Mouse (Mus musculus) c-Kit-positive CD71-negative TER-119-negative erythroid progenitor cells, embryonic 14.5 days (primary cell): ENCODE data around the gene Wfdc15a.
A peak's percentile ranks its signal among the peaks of the same experiment; 100 is the strongest.
"Not testable (repeated sequence)": the region's sequence is repeated elsewhere in the genome, so short reads cannot be mapped to it uniquely, and the experiment has no call there.

Source experiments
- DNase-seq: peaks from one replicate; pipeline ENCODE4 v3.0.0-alpha.2; 2013; ENCODE audit warnings: low read depth

Wfdc15a gene

DNA sequence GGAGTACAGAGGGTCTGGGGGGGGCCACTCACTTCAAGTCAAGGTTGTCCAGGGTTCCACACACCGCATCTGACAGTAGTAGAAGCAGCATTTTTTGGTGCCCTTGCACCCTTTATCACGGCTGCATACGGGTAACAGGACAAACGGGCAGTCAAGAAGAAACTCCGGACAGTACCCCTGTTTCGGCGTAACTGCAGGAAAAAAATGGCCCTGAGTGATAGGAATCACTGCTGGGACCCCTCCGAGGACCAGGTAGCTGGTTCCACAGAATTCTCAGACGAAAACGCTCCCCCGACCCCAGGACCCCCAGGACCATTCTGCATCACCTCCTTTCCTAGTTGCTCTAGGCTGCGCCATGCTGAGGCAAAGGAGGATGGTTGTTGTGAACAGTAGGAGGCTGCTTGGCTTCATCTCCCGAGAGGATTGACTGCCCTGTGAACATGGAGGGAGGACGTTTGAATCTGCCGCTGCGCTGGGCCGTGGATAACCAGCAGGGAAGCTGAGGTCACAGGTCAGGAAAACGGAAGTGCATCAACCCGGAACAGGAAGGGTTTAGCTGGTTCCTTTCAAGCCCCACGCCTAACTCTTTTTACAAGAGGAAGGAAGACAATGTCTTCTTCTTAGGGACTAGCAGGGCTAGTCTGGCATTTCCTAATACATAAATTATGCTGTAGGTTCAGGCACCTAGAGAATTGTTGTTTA, at the start of gene Wfdc15a:
Gene Wfdc15a (minus strand): TSS at position 505 of the 702 bp plus-strand sequence.
- no peak for DNase-seq

DNA sequence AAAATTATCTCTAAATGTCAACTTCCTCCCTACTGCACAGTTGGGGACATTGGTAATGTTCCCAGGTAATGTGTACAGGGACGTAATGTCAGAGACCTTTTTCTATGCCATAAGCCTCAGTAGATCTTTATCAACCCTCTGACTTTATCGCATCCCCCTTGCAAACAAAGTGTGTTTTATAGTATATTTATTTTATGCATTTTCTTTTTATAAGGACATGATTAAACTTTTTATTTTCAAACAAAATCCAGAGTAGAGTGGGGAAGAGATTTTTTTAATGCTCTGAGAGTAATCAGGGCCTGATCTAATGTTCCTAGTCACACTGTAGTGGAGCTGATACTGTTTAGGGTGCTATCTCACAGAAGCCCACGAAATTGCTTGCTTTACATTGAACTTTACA, 38.4 kb upstream of the Wfdc15a start, which contains the start of gene Svs2:
Gene Svs2 (minus strand): TSS at position 101 of the 400 bp plus-strand sequence.
- no peak for DNase-seq

DNA sequence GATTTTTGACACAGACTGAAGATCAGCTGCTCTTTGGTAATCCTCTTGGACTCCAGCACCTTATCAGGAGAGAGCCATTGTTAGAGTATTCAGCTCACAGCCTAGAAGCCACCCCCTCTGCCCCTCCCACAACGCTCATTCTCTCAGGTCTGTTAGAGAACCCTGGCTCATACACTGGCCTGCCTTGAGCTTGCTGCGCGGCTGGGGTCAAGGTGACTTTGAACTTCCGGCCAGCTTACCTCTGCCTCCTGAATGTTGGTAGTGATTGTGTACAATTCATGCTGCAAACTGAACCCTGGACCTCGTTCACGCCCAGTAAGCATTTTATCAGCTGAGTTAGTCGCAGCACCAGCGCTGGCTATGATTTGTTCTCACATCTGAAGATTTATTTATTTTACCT, 32.7 kb upstream of the Wfdc15a start:
- no peak for DNase-seq

DNA sequence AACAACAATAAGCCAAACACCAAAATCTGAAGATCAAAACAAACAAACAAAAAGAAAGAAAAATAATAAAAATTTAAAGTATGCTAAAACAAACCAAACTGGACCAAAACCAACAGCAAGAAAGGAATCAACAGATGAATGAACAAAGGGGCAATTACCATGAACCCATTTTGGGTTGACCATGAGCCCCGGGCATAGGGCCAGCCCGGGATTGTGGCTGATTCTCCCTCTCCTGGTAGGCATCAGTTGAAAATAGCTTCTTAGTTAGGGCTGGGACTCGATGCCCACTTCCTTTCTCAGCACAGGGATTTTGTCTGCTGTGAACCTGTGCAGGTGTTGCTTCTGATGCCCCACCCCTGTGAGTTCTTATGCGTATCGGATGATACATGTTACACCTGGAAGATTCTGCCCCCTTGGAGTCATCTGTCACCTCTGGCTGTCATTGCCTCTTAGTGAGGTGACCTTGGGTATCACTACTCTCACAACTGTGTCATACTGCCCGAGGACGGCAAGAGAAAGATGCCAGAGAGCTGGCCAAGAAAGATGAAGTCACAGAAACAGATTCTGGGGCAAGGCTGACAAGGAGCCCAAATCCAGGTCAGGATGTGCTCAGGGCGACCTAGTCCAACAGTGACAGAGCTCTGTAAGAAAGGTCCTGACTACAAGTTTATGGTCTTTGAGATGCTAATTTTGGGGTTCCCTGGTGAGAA, 28.6 kb upstream of the Wfdc15a start:
- DNase-seq, result no peak

DNA sequence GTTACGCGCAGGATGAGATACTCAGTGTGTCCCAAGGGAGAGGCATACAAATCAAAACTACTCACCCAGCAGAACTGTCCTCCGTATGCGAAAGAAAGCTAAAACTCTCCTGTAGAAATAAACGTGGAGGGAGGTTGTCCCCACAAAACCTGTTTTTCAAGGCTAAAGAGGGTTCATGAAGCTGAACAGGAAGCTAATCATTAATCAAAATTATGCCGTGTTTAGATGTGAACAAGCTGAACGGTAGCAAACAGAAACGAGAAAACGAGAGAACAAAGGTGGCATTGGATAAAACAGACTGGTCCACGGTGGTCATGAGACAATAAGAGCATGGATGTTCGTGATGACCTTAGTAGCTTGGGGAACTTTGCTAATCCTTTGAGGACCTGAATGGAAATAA, 21.6 kb upstream of the Wfdc15a start, which contains the start of gene Wfdc15b:
Gene Wfdc15b (minus strand): TSS at position 139 of the 400 bp plus-strand sequence.
- no peak for DNase-seq

DNA sequence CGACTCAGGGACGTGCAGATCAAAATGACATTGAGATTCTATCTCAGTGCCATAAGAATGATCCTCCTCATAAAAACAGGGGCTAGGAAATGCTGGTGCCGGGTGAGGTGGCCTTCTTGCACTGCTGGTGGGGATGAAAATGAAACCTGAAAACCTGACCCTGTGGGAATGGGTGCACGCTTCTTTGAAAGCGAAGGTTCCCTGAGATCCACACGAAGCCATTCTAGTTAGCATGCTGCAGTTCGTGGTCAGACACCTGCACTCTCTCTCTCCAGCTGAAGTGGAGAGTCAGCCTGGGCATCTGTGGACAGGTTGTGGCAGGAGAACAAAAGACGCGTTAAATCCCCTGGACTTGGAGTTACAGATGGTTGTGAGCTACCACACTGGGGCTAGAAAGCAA, 19.4 kb upstream of the Wfdc15a start:
- DNase-seq, result no peak

DNA sequence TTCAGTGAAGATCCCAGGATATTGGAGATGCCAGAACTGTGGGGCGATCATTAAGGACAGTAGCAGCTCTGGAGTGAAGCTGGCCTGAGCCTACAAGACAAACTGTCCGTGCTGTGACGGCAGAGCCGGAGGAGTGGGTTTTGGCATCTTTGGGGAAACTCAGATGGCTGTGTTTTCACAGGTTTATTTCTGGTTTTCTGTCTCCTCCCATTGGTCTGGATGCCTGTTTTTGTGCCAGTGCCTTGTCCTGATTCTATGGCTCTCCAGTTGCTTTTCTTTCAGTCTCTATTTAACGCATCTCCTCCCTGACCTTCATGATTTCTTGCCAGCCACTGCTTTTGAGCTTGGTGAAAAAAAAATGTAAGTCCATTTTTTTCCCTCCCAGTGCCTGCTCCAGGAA, 12.8 kb upstream of the Wfdc15a start:
- DNase-seq, result no peak

DNA sequence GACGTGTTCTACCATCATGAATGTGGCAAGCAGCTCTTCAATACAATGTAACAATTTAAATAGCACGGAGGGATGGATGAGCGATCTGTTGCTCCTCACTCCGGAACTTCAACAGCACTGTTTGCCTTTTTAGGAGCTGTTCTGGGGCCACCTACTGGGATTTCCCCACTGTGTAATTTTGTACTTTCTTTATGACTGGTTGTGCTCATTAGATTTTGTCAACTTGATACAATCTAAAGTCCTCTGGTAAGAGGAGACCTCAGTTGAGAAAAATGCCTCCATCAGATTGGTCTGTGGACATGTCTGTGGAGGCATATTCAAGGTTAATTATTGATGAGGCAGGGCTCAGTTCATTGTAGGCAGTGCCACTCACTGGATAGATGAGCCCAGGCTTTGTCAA, 11.0 kb upstream of the Wfdc15a start:
- no peak for DNase-seq

DNA sequence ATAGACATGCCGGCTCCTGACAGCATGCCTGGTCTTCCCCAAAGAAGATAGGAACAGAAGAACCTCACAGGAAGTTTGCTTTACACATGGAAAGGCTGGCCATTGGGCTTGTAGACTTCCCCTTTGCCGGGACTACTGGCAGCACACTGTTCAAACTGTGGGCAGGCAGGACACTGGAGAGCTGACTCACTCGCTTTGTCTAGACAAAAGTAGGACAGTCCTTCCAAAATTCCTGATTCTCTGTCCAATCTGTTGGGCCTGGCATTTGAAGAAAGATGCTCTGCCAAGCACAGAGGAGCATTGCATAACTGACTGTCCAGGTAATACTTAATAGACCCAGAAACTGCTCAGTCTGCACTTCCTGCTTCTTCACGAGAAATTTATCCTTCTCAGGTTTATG, 6.7 kb upstream of the Wfdc15a start:
- DNase-seq, result no peak

DNA sequence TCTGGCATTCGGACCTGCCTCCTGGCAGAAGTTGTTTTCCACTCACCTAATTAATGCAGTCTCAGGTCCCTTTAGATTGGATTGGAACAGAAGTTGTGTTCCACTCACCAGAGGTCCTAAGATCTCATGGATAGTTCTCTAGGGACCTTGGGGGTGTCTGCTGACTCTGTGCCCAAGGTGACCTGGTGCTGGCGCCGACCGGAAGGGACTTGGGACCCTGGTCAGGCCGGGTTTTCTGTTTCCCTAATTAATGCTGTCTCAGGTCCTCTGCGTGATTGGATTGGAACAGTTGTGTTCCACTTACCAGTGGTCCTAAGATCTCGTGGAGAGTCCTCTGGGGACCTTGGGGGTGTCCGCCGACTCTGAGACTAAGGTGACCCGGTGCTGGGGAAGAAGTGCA, 6.1 kb upstream of the Wfdc15a start:
- DNase-seq, result not testable (repeated sequence)

DNA sequence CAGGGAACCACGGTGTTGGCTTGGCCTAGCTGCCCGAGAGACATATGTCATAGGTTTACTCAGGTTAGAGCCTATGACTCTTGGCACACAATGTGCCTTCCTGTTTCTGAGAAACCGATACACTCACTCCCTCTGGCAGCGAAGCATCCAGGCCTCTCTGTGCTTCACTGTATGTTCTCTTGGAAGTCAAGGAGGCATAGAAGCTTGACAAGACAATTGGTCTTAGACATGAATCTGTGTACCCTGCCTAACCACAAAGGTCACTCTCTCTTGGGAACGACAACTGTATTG, 3.3 kb downstream of the Wfdc15a start:
- no peak for DNase-seq

DNA sequence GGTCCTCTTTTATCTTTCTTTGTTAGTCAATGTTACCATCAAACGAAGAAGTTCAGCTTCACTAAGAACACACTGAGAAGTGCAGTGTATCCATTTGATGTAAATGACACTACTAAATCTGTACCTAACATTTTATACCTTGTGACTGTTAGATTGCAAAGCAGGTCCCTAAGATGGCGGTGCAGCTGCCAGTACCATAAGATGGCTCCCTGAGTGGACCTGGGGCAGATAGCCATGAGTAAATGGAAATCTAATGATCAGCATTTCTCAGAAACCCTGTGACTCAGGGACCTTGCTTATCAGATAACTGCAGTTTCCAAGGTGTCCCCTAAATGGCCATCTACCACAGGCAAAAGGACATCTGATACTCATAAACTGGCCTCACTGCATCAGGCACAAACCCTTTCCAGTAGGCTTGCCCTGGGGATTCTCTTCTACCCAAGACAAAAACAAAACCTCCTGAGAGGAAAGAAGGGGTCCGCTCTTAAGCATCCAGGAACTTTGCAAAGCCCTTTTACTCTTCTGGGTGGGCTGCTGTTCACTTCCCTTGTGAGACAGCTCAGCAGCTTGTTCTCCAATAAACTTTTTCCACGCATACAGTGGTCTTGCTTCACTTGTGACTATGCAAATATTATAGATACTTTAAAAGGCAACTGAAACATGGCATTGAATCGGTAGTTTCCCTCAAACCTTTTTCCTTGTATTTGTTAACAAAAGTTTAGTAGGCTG, 3.8 kb downstream of the Wfdc15a start:
- DNase-seq, result no peak

DNA sequence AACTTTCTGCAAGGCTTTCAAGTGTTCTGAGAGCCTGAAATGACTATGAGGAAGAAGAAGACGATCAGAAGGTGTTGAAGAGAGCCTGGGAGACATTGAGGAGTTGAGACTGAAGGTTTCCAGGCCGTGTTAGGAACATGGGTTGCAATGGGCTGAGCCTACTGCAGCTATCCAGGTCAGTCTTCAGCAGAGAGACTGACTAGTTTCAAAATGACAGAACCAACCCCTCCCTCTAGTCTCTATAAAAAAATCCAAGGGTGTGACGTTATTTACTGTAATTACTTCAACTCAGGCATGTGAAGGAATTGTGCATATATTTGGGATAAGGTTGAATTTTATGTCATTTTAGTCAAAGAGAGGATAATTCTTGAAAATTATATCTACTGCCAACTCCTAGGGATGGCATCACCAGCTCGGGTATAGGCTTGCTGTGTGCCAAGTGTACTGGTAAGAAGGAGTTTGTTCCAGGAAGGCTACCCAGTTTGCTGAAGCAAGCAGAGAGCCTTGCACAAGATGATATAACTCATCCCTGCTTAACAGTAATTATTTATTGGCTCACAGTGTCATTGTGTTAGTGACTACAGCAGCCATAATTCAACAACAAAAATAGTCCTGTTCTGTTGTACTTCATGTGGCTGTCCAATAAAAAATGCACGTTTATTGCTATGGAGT, 4.8 kb downstream of the Wfdc15a start:
- no peak for DNase-seq

DNA sequence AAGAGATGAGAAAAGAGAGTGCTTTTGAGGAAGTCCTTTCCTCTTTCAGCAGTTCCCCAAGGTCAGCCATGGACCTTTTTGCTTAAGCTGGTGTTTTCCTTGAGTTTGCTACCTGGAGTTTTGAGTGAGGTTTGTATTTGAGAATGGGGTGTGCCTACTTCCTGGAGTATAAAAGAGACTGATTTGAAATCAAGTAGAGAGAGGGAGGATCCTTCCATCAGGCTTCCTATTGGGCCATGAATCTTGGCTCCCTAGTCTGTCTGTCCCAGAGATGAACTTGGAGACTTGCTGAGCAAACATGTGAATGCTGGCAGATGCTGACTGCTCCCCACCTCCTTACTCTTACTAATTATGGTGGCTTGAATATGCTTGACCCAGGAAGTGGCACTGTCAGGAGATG, 7.7 kb downstream of the Wfdc15a start:
- DNase-seq, result no peak

DNA sequence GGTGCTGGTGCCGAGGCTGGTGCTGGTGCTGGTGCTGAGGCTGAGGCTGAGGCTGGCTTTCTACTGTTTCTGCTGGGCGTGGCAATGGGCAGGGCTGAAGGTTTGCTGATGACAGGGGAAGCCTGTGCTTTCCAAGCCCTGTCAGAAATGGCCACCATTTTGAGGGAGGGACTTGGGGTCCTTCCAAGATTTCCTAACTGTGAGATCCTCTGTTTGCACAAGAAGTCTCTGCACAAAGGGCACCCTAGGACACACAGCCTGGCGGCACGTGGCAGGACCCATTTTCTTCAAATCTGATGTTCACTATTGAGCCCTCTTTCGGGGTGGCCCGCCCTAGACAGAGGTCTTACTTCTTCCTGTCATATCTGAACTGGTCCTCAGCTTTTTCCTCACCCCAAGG, 9.4 kb downstream of the Wfdc15a start, which contains the start of gene Wfdc12:
Gene Wfdc12 (minus strand): TSS at position 33 of the 400 bp plus-strand sequence.
- DNase-seq, result no peak

DNA sequence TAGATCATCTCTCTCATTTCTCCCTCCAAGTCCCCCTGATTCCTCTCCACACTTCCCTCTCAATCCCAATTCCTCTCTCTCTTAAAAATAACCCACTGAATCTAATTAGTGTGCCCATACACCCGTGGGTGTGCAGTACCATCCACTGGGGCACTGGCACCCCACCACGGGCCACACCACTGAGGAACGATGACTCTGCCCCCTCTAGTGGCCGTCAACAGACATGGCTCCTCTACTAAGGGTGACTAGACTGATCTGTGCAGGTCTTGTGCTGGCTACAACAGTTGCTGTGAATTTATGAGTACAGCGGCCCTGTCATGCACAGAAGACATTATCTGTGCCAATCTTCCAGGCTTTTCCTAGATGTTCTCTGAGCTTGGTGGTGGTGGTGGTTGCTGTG, 11.2 kb downstream of the Wfdc15a start:
- DNase-seq, result peak; percentile 20

DNA sequence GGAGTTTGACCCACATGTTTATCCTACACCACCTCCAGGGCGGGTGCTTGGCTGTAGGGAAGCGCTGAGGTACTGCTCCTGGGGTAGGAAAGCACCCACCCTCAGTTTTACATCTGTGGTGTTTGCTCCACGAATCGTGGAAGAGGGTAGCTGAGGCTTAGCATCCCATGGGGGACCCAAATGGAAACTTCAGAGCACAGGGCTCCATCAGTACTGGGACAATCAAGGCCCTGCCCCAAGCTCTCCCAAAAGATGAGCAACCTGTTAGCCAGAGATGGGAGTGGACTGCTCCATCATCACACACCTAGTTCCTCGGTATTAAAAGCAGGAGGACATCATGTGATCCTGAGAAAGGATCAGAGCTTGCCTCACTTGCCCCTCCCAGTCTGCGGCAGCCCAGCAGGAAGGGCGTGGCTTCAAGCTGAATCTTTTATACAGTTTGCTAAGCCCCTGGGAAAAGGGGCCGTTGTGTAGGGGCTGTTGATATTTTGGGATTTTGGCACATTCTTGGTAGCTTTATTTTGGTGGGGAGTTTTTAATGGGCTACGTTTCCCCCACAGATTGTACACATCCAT, 15.7 kb downstream of the Wfdc15a start:
- no peak for DNase-seq

DNA sequence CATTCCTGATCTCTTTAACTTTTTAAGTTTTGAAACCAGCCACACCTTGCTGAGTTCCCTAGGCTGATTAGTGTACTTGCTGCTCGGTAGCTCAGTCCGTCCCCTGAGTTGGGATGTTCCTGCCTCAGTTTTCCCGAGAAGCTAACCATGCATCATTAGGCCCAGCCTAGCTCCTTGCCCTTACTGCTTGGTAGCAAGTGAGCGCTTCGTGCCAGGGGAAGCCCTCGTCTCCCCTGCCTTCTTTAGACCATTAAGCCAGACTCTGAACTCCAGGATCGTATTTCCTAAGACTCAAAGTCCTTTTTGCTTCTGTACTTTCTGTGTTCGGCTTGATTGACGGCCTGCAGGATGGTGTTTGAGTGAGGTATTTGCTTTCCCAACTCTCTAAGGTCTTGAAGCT, 16.6 kb downstream of the Wfdc15a start:
- DNase-seq, result no peak

DNA sequence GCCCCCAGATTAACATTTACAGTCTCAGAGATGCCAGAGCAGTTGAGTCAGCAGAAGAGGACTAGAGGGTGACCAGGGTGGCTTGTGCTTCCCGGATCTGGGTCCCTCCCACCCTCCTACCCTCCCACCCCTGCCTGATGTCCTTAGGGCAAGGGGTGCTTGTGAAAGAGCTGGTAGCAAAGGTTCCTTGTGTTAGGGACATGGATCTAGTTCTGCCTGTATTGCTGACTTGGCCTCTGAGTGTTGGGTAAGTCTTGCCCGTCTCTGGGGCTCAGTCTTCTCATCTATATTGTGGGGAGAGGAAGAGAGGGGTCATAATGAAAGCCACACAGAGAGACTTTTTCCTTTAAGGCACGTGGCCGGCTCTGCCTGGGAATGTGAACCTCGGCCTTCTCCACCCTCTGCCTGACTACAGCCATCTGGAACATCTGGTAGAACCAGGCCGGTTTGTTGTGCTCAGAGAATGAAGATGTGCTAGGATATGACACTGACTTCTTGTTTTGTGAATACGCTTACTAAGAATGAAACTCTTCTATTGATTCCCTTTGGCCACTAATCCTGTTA, 17.2 kb downstream of the Wfdc15a start, which contains the start of gene Wfdc5:
Gene Wfdc5 (minus strand): TSS at position 51 of the 564 bp plus-strand sequence.
- DNase-seq, result no peak

DNA sequence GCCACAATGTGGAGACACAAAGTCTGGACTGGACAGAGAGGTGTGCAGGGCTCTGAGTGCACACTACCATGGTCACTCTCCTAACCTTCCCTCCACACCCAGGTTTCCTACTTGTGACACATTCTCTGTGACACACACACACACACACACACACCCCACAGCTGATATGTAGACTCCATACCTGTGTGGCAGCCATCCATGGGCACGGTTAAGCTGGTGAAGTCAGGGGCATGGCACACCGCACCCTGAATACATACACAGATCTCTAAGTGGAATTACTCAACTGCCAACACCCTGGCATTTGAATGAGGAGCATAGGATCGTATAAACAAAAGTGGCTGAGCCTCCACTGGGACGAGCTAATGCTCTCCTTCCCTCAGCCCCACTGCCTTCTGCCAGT, 19.2 kb downstream of the Wfdc15a start:
- no peak for DNase-seq

DNA sequence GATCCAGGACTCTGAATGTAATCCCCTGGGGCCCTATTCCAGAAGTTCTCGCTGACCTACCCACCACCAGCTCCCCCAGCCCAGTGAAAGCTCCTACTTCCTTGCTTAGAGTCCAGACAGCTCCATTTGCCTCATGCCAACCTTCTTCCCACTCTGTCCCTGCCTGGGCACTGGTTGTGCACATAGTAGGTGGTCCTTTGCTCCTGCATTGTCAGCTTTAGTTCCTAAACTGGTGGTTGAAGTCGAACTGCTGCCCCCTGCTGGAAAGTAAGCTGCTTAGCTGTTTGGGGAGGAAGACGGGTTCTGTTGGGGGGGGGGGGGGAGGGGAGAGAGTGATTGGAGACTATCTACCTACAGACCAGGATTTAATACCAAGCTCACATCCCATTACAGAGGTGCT, 19.8 kb downstream of the Wfdc15a start:
- DNase-seq, result no peak

DNA sequence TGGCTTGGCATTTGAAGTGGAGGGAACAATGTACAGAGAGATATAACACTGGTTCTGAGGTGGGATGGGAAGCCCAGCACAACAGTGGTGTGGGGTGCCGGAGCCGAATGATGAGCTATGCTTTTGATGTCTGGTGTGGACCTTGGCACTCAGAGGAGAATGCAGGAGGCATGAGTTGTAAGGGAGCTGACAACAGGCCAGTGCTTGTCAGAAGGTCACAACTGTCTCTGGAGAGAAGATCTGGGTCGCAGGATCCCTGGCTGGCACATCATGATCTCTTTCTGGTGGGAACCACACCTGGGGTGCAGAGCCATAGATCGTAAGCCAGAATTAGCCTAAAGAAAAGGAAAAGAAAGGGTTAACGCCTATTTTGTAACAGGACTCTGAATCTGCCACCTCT, 22.1 kb downstream of the Wfdc15a start:
- DNase-seq, result no peak
